Mouse (Mus musculus) mammary gland, adult 2 months (tissue): ENCODE measurements around the gene Trpm1. TPM values are rescaled to one million over a fixed set of nuclear protein-coding genes. Genes with fewer than 3 reads are reported as not detected.

ENCODE experiments used
- polyA plus RNA-seq: library from polyadenylated mRNA; depleted of rRNA; stranded (reverse); fragments of >200 nt; gene quantifications from 2 replicates; pipeline ENCODE4 v1.2.3, GENCODE M21; 2012; ENCODE audit warnings: low replicate concordance; rRNA removed

Gene Trpm1
- 0.25 and 0.37 TPM in 2 replicates for polyA plus RNA-seq

DNA sequence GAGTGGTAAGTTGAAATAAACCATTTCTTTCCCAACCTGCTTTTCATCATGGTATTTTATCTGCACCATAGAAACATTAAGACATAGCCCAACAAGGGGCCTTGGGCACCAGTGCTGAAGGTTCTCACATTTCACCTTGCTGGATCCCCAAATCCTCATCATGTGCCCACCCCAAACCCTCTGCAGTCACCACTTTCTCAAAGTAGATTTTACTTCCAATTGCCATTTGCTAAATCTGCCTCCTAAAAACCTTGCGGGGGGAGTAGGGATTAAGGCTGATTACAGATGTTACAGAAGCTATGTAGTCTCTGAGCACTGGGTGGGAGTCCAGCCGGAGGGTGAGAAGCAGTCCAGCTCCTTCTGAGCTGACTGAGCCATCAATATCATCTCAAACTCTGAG is at the start of gene Trpm1:
Gene Trpm1, plus strand, starts transcription at position 301 of the 400 bp plus-strand sequence.

GRCm38 (mm10) chr7:64287414-64288091 is 133.9 kb downstream of the Trpm1 start, which contains the start of gene Mtmr10:
Mtmr10 (plus strand) TSS chr7:64287653.

Other genes with a start within 250 kb of the Trpm1 start
- gene E030018B13Rik, start 237.0 kb upstream of the Trpm1 start, polyA plus RNA-seq: not detected in 2 replicates
- gene Klf13, start 214.9 kb upstream of the Trpm1 start, polyA plus RNA-seq: 48.8 and 129 TPM in 2 replicates
- gene Mtmr10, start 133.8 kb downstream of the Trpm1 start, polyA plus RNA-seq: 4.9 and 7.3 TPM in 2 replicates
- 2.7 and 2.9 TPM in 2 replicates for gene Fan1, start 220.3 kb downstream of the Trpm1 start, polyA plus RNA-seq
- gene Mphosph10, start 238.4 kb downstream of the Trpm1 start, polyA plus RNA-seq: 0.68 and 0.82 TPM in 2 replicates
- 17.5 and 29.4 TPM in 2 replicates for gene Mcee, start 238.8 kb downstream of the Trpm1 start, polyA plus RNA-seq